Mouse (Mus musculus) liver, postnatal 0 days (tissue): ENCODE measurements around the gene Nudt16l1.

Source experiments
- CTCF ChIP-seq: sonication (generic); IDR thresholded peaks from 2 replicates; pipeline ENCODE4 v1.5.1; 2016; ENCODE audit warnings: antibody characterized with exemption, low read depth
- EP300 ChIP-seq: IDR thresholded peaks from 2 replicates; pipeline ENCODE4 v1.6.1; 2016; ENCODE audit warnings: antibody characterized with exemption, low read depth, mild to moderate bottlenecking

- TF ChIP-seq CTCF = no peak
- no peak for TF ChIP-seq EP300
Observed at GRCm38 (mm10) chr16:4892171-4892570, 46.4 kb upstream of the Nudt16l1 start.
